Mouse (Mus musculus): Measurements from ENCODE around the gene Fmr1nb. TPM values are rescaled to one million over a fixed set of nuclear protein-coding genes. Genes with fewer than 3 reads are reported as not detected.
"Not testable (repeated sequence)": the region's sequence is repeated elsewhere in the genome, so short reads cannot be mapped to it uniquely, and the experiment has no call there.

The Fmr1nb gene
- 115 and 147 TPM in 2 replicates for total RNA-seq (2012; rRNA removed)

DNA sequence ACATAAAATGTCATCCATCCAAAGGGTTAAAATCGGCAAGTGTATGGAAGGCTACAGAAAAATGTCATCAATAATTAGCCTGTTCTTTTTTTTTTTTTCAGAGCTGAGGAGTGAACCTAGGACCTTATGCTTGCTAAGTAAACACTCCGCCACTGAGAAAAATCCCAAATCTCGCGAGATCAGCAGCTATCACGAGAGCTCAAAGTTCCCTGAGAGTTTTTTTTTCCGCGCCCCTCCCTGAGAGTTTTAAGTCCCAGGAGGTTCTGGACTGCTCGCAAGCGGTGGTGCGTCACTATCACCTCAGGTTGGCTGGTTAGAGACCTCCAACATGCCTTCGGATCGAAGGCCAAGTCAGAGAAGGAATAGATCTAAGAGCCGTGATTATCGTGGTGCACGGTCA, at the start of gene Fmr1nb:
TSS of gene Fmr1nb (plus strand) at position 234 of the 400 bp plus-strand sequence.
- in situ Hi-C loops (cut with MboI; ENCODE audit: low sequenced_read_pairs in 2 of 2, unreplicated experiment in 2 of 2): no loop called here
- peak within 1 kb of the TSS; percentile 70 to 81 for H3K4me3 ChIP-seq (ENCODE audit: insufficient read depth in 1 of 2, low read depth in 1 of 2, low read length in 2 of 2, poor library complexity in 1 of 2, severe bottlenecking in 1 of 2)

DNA sequence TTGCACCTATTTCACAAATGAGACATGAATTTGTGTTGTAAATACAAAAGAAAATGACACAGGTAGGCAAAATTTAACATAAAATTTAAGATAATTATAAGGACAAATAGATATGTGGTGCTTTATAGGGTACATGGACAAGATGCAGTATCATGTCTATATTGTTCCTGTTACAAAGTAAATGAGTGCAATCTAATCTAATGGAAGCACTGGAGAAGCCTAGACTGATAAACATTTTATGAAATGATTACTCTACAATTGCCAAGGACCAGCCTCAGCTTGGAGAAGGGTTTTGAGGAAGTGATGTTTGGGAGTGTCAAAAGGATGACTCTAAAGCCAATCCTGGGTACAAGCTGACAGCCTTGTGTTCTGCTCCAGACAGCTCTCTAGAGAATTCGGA, 24.7 kb upstream of the Fmr1nb start:
- H3K27ac ChIP-seq (ENCODE audit: insufficient read depth, low read depth, low read length, poor library complexity, severe bottlenecking): no peak overlapping the region
- no peak for DNase-seq (ENCODE audit: low read depth, low spot score)
- no peak overlapping the region for H3K4me3 ChIP-seq (ENCODE audit: insufficient read depth in 1 of 2, low read depth in 1 of 2, low read length in 2 of 2, poor library complexity in 1 of 2, severe bottlenecking in 1 of 2)
- H3K9me3 ChIP-seq (ENCODE audit: control insufficient read depth, insufficient read depth, low read depth, low read length): no peaks in the 10 kb centered on the region
- in situ Hi-C loops (cut with MboI; ENCODE audit: low sequenced_read_pairs in 2 of 2, unreplicated experiment in 2 of 2): no loop called here
- H3K4me1 ChIP-seq (ENCODE audit: control insufficient read depth in 2 of 2, insufficient read depth in 2 of 2, low read length in 2 of 2, poor library complexity in 1 of 2): no peaks in the 10 kb centered on the region
- no peak for TF ChIP-seq HCFC1 (IDR thresholded peaks at IDR 0.05; ENCODE audit: borderline replicate concordance, insufficient read depth, low read length)
- TF ChIP-seq ZC3H11A (IDR thresholded peaks at IDR 0.05; ENCODE audit: borderline replicate concordance, low read depth, low read length): no peak
- TF ChIP-seq CHD2 (IDR thresholded peaks at IDR 0.05; ENCODE audit: low read depth, low read length): no peak
- TF ChIP-seq MAFK (IDR thresholded peaks at IDR 0.05; ENCODE audit: insufficient read depth, low read depth, low read length): no peak
- TF ChIP-seq ZNF384 (IDR thresholded peaks at IDR 0.05; ENCODE audit: low read depth, low read length): no peak
- H3K9ac ChIP-seq (ENCODE audit: insufficient read depth, low read depth, low read length, poor library complexity, severe bottlenecking): no peak overlapping the region
- H3K36me3 ChIP-seq (ENCODE audit: control insufficient read depth, insufficient read depth, low read length, poor library complexity, severe bottlenecking): no peaks in the 10 kb centered on the region

More for the DNA sequence above, at the start of gene Fmr1nb:
- H3K27ac ChIP-seq (ENCODE audit: insufficient read depth, low read depth, low read length, poor library complexity, severe bottlenecking): 0 out of 2 replicates have a peak within 1 kb of the TSS, but pooled peaks have one; percentile 45
- H3K4me1 ChIP-seq (ENCODE audit: control insufficient read depth in 2 of 2, insufficient read depth in 2 of 2, low read length in 2 of 2, poor library complexity in 1 of 2): no peaks in the 10 kb centered on the region
- peak; percentile 36 for DNase-seq (ENCODE audit: low read depth, low spot score)
- TF ChIP-seq CHD2 (IDR thresholded peaks at IDR 0.05; ENCODE audit: low read depth, low read length): peak; percentile 98
- TF ChIP-seq HCFC1 (IDR thresholded peaks at IDR 0.05; ENCODE audit: borderline replicate concordance, insufficient read depth, low read length): no peak
- peak; percentile 87 for TF ChIP-seq ZNF384 (IDR thresholded peaks at IDR 0.05; ENCODE audit: low read depth, low read length)
- no peaks in the 10 kb centered on the region for H3K9me3 ChIP-seq (ENCODE audit: control insufficient read depth, insufficient read depth, low read depth, low read length)
- H3K36me3 ChIP-seq (ENCODE audit: control insufficient read depth, insufficient read depth, low read length, poor library complexity, severe bottlenecking): no peaks in the 10 kb centered on the region
- H3K9ac ChIP-seq (ENCODE audit: insufficient read depth, low read depth, low read length, poor library complexity, severe bottlenecking): peak within 1 kb of the TSS; percentile 95

DNA sequence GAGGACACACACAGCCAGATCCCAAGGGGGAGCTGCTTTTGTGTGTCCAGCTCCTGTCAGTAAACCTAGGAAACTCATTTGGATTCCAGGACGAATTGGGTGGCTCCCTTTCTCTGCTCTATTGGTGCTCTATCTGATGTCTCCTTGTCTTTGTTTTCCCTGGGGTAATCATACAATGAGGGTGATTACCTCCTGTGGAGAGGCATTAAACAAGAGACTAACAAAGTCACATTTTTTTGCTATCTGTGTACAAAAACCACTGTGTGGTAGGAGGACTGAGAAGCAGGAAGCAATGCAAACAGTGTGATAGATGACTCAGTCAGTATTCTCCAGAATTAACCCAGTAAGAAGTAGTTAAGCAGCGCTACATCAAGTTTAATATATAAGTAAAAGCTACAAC, 21.6 kb upstream of the Fmr1nb start:
- TF ChIP-seq ZNF384 (IDR thresholded peaks at IDR 0.05; ENCODE audit: low read depth, low read length) (0 out of 2 replicates have a peak, but pooled peaks have one; percentile 11), HCFC1 (IDR thresholded peaks at IDR 0.05; ENCODE audit: borderline replicate concordance, insufficient read depth, low read length) (no peak)
- H3K27ac ChIP-seq (ENCODE audit: insufficient read depth, low read depth, low read length, poor library complexity, severe bottlenecking): no peak overlapping the region

DNA sequence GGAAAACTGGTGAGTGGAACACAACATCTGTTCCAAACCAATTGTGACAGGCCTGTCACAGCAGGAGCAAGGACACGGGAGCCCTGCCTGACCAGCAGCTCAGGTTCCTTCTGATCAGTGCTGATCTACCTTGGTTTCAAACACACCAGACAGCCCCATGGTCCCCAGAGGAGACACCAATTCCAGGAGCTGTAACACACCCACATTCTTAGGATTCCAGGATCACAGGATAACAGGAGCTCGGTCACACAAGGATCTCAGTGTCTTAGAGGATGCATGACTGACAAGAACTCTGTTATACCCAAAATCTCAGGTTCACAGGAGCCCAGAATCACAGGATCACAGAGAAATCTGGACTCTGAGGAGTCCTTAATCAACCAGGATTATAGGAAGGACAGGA, 58.8 kb downstream of the Fmr1nb start:
- H3K9me3 ChIP-seq (ENCODE audit: control insufficient read depth, insufficient read depth, low read depth, low read length); H3K4me1 ChIP-seq (ENCODE audit: control insufficient read depth in 2 of 2, insufficient read depth in 2 of 2, low read length in 2 of 2, poor library complexity in 1 of 2); H3K27ac ChIP-seq (ENCODE audit: insufficient read depth, low read depth, low read length, poor library complexity, severe bottlenecking); H3K9ac ChIP-seq (ENCODE audit: insufficient read depth, low read depth, low read length, poor library complexity, severe bottlenecking); in situ Hi-C loops (cut with MboI; ENCODE audit: low sequenced_read_pairs in 2 of 2, unreplicated experiment in 2 of 2); H3K36me3 ChIP-seq (ENCODE audit: control insufficient read depth, insufficient read depth, low read length, poor library complexity, severe bottlenecking); H3K4me3 ChIP-seq (ENCODE audit: insufficient read depth in 1 of 2, low read depth in 1 of 2, low read length in 2 of 2, poor library complexity in 1 of 2, severe bottlenecking in 1 of 2): not testable (repeated sequence)
- peak; percentile 22 for DNase-seq (ENCODE audit: low read depth, low spot score)

More for the DNA sequence above, 21.6 kb upstream of the Fmr1nb start:
- in situ Hi-C loops (cut with MboI; ENCODE audit: low sequenced_read_pairs in 2 of 2, unreplicated experiment in 2 of 2): no loop called here
- H3K9me3 ChIP-seq (ENCODE audit: control insufficient read depth, insufficient read depth, low read depth, low read length): no peaks in the 10 kb centered on the region
- no peaks in the 10 kb centered on the region for H3K4me1 ChIP-seq (ENCODE audit: control insufficient read depth in 2 of 2, insufficient read depth in 2 of 2, low read length in 2 of 2, poor library complexity in 1 of 2)
- H3K9ac ChIP-seq (ENCODE audit: insufficient read depth, low read depth, low read length, poor library complexity, severe bottlenecking): no peak overlapping the region
- DNase-seq (ENCODE audit: low read depth, low spot score): peak; percentile 47
- H3K36me3 ChIP-seq (ENCODE audit: control insufficient read depth, insufficient read depth, low read length, poor library complexity, severe bottlenecking): no peaks in the 10 kb centered on the region
- no peak overlapping the region for H3K4me3 ChIP-seq (ENCODE audit: insufficient read depth in 1 of 2, low read depth in 1 of 2, low read length in 2 of 2, poor library complexity in 1 of 2, severe bottlenecking in 1 of 2)

DNA sequence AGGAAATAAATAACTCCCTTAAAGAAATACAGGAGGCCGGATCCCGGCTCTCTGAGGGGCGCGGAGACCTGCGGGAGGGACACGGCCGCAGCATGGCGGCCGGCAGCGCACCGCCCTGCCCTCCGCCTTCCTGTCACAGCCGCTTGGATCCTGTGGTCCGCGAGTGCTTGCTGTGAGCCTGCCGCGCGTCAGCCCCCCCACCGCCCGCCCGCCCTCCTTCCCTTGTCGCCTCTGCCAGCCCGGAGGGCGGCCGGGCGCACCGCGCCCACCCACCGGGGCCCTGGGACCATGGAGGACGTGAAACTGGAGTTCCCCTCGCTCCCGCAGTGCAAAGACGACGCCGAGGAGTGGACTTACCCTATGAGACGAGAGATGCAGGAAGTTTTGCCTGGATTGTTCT, 59.4 kb downstream of the Fmr1nb start, which contains the start of gene Gm14698:
TSS of gene Gm14698 (plus strand) at position 35 of the 400 bp plus-strand sequence.
- DNase-seq (ENCODE audit: low read depth, low spot score); H3K9me3 ChIP-seq (ENCODE audit: control insufficient read depth, insufficient read depth, low read depth, low read length); in situ Hi-C loops (cut with MboI; ENCODE audit: low sequenced_read_pairs in 2 of 2, unreplicated experiment in 2 of 2); H3K4me1 ChIP-seq (ENCODE audit: control insufficient read depth in 2 of 2, insufficient read depth in 2 of 2, low read length in 2 of 2, poor library complexity in 1 of 2); H3K9ac ChIP-seq (ENCODE audit: insufficient read depth, low read depth, low read length, poor library complexity, severe bottlenecking); H3K36me3 ChIP-seq (ENCODE audit: control insufficient read depth, insufficient read depth, low read length, poor library complexity, severe bottlenecking); H3K27ac ChIP-seq (ENCODE audit: insufficient read depth, low read depth, low read length, poor library complexity, severe bottlenecking): not testable (repeated sequence)
- H3K4me3 ChIP-seq (ENCODE audit: insufficient read depth in 1 of 2, low read depth in 1 of 2, low read length in 2 of 2, poor library complexity in 1 of 2, severe bottlenecking in 1 of 2): peak within 1 kb of the TSS in 1 of 2 experiments; percentile 24; a peak in 2 of 4 replicates

Data from ES-E14 (cell line).